Mouse (Mus musculus) ES-E14 (cell line): ENCODE results near the gene Lrrc17.

Source experiments
- CHD2 ChIP-seq: IDR thresholded peaks from 2 replicates; pipeline ENCODE4 v1.6.1; 2014; ENCODE audit warnings: mild to moderate bottlenecking, low read depth, low read length, inconsistent platforms
- HCFC1 ChIP-seq: IDR thresholded peaks from 2 replicates; pipeline ENCODE4 v1.6.1; 2012; ENCODE audit warnings: low read length, inconsistent platforms, borderline replicate concordance; ENCODE audit not compliant: insufficient read depth
- MAFK ChIP-seq: IDR thresholded peaks from 2 replicates; pipeline ENCODE4 v1.6.1; 2014; ENCODE audit warnings: mild to moderate bottlenecking, low read depth, low read length, inconsistent platforms; ENCODE audit not compliant: insufficient read depth
- ZC3H11A ChIP-seq: IDR thresholded peaks from 2 replicates; pipeline ENCODE4 v1.6.1; 2012; ENCODE audit warnings: low read depth, mild to moderate bottlenecking, inconsistent platforms, low read length, borderline replicate concordance
- ZNF384 ChIP-seq: IDR thresholded peaks from 2 replicates; pipeline ENCODE4 v1.6.1; 2012; ENCODE audit warnings: low read depth, low read length, inconsistent platforms

DNA sequence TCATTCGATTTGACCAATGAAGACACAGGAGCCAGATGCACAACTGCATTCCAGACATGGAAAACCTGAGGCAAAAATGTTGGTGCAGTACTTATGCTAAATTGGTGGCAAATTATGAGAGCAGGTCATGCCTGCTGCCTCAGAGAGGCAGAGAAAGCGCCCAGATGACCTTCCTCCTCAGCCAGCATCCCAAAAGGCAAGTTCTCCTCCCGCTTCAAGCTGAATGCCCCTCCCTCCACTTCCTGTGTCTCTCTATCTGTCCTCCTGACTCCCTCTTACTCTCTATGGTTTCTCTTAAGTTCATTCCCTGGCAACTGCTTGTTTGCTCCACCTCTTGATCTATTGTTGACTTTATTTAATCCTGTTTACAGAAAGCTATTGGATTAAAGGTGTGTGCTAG, 48.6 kb upstream of the Lrrc17 start:
- TF ChIP-seq MAFK, result no peak
- no peak for TF ChIP-seq ZC3H11A
- TF ChIP-seq CHD2, result no peak
- TF ChIP-seq ZNF384, result no peak
- TF ChIP-seq HCFC1, result no peak
